Mouse (Mus musculus): ENCODE data around the gene E130208F15Rik. TPM values are rescaled to one million over a fixed set of nuclear protein-coding genes. Genes with fewer than 3 reads are reported as not detected.

E130208F15Rik gene
- polyA plus RNA-seq, 1 experiment, result 0.57 TPM

GRCm38 (mm10) chr7:30331887-30332286 is 10.3 kb downstream of the E130208F15Rik start:
- H3K4me3 ChIP-seq (replicated peaks; ENCODE audit: insufficient read depth, low read depth, low read length), result peak overlapping the region; percentile 71
- H3K4me1 ChIP-seq (ENCODE audit: control insufficient read depth, insufficient read depth, low read length), result peaks cover 30% of the 10 kb centered on the region
- H3K27ac ChIP-seq (ENCODE audit: insufficient read depth, low read length), result peak overlapping the region; percentile 75
- DNase-seq, result peak; percentile 91 to 98
- H3K27me3 ChIP-seq (ENCODE audit: control insufficient read depth, insufficient read depth, low read length), result no peaks in the 10 kb centered on the region
- TF ChIP-seq POLR2A (IDR thresholded peaks at IDR 0.05; ENCODE audit: borderline replicate concordance, insufficient read depth, low read length), result peak; percentile 90; the same call in 1 of the 2 replicates
- TF ChIP-seq CTCF (IDR thresholded peaks at IDR 0.05; ENCODE audit: borderline replicate concordance, insufficient read depth, low read depth, low read length), result peak; percentile 92
- WGBS, result 3% methylated on average over 13 of the region's 13 CpGs

GRCm38 (mm10) chr7:30332622-30333259 is 11.2 kb downstream of the E130208F15Rik start:
- Histone ChIP-seq H3K27me3 (ENCODE audit: control insufficient read depth, insufficient read depth, low read length) (no peaks in the 10 kb centered on the region), H3K27ac (ENCODE audit: insufficient read depth, low read length) (peak overlapping the region; percentile 75), H3K4me1 (ENCODE audit: control insufficient read depth, insufficient read depth, low read length) (peaks cover 31% of the 10 kb centered on the region), H3K4me3 (replicated peaks; ENCODE audit: insufficient read depth, low read depth, low read length) (peak overlapping the region; percentile 71)
- 12% methylated on average over 18 of the region's 18 CpGs for WGBS
- peak in 1 of 2 experiments; percentile 56 for DNase-seq
- TF ChIP-seq CTCF (IDR thresholded peaks at IDR 0.05; ENCODE audit: borderline replicate concordance, insufficient read depth, low read depth, low read length) (no peak; the same call in 1 of the 2 replicates), POLR2A (IDR thresholded peaks at IDR 0.05; ENCODE audit: borderline replicate concordance, insufficient read depth, low read length) (no peak)

DNA sequence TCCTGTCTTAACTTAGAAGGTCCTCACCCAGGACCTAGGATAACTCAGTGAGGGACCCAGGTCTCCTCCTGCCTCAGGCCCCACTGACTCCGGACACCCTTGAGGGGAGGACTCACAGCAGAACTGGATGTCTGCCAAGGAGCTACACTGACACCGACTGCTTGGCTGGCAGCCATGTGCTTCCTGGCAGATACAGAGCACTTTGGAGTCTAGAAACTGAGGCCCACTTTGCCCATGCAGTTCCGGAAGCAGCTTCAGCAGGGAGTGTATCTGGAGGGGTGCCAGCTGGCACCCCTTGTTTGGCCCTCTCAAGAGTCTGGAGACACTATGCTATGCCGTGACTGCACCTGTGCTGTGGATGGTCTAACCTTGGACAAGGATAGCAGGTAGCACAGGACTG is 11.9 kb downstream of the E130208F15Rik start:
- 3% methylated on average over 4 of the region's 4 CpGs for WGBS
- TF ChIP-seq CTCF (IDR thresholded peaks at IDR 0.05; ENCODE audit: borderline replicate concordance, insufficient read depth, low read depth, low read length), result no peak
- TF ChIP-seq POLR2A (IDR thresholded peaks at IDR 0.05; ENCODE audit: borderline replicate concordance, insufficient read depth, low read length), result no peak
- peak; percentile 87 to 90 for DNase-seq
- Histone ChIP-seq H3K27ac (ENCODE audit: insufficient read depth, low read length) (peak overlapping the region; percentile 77), H3K4me1 (ENCODE audit: control insufficient read depth, insufficient read depth, low read length) (peaks cover 32% of the 10 kb centered on the region), H3K4me3 (replicated peaks; ENCODE audit: insufficient read depth, low read depth, low read length) (no peak overlapping the region), H3K27me3 (ENCODE audit: control insufficient read depth, insufficient read depth, low read length) (no peaks in the 10 kb centered on the region)

GRCm38 (mm10) chr7:30334563-30334962 is 13.0 kb downstream of the E130208F15Rik start:
- no peak overlapping the region for H3K4me3 ChIP-seq (replicated peaks; ENCODE audit: insufficient read depth, low read depth, low read length)
- WGBS, result 48% methylated on average over 5 of the region's 5 CpGs
- H3K27ac ChIP-seq (ENCODE audit: insufficient read depth, low read length), result peak overlapping the region; percentile 77
- DNase-seq, result peak in 1 of 2 experiments; percentile 57
- TF ChIP-seq CTCF (IDR thresholded peaks at IDR 0.05; ENCODE audit: borderline replicate concordance, insufficient read depth, low read depth, low read length) (no peak), POLR2A (IDR thresholded peaks at IDR 0.05; ENCODE audit: borderline replicate concordance, insufficient read depth, low read length) (no peak)
- H3K27me3 ChIP-seq (ENCODE audit: control insufficient read depth, insufficient read depth, low read length), result no peaks in the 10 kb centered on the region
- peaks cover 42% of the 10 kb centered on the region for H3K4me1 ChIP-seq (ENCODE audit: control insufficient read depth, insufficient read depth, low read length)

GRCm38 (mm10) chr7:30335688-30336087 is 14.1 kb downstream of the E130208F15Rik start:
- DNase-seq, result no peak
- WGBS, result 34% methylated on average over 6 of the region's 6 CpGs
- Histone ChIP-seq H3K27ac (ENCODE audit: insufficient read depth, low read length) (no peak overlapping the region), H3K4me3 (replicated peaks; ENCODE audit: insufficient read depth, low read depth, low read length) (no peak overlapping the region), H3K4me1 (ENCODE audit: control insufficient read depth, insufficient read depth, low read length) (peaks cover 45% of the 10 kb centered on the region), H3K27me3 (ENCODE audit: control insufficient read depth, insufficient read depth, low read length) (no peaks in the 10 kb centered on the region)
- TF ChIP-seq CTCF (IDR thresholded peaks at IDR 0.05; ENCODE audit: borderline replicate concordance, insufficient read depth, low read depth, low read length) (no peak), POLR2A (IDR thresholded peaks at IDR 0.05; ENCODE audit: borderline replicate concordance, insufficient read depth, low read length) (no peak)

- 2% methylated on average over 9 of the region's 9 CpGs for WGBS
- peaks cover 45% of the 10 kb centered on the region for H3K4me1 ChIP-seq (ENCODE audit: control insufficient read depth, insufficient read depth, low read length)
- TF ChIP-seq POLR2A (IDR thresholded peaks at IDR 0.05; ENCODE audit: borderline replicate concordance, insufficient read depth, low read length) (0 out of 2 replicates have a peak, but pooled peaks have one; percentile 29), CTCF (IDR thresholded peaks at IDR 0.05; ENCODE audit: borderline replicate concordance, insufficient read depth, low read depth, low read length) (peak; percentile 98)
- no peaks in the 10 kb centered on the region for H3K27me3 ChIP-seq (ENCODE audit: control insufficient read depth, insufficient read depth, low read length)
- 0 out of 2 replicates have a peak overlapping the region, but pooled peaks have one; percentile 16 for H3K27ac ChIP-seq (ENCODE audit: insufficient read depth, low read length)
- peak overlapping the region; percentile 9 for H3K4me3 ChIP-seq (replicated peaks; ENCODE audit: insufficient read depth, low read depth, low read length)
- DNase-seq, result peak; percentile 89 to 93
Observed at GRCm38 (mm10) chr7:30336384-30336783, 14.8 kb downstream of the E130208F15Rik start.

GRCm38 (mm10) chr7:30339432-30340109 is 18.0 kb downstream of the E130208F15Rik start:
- peak; percentile 76 to 85 for DNase-seq
- peak overlapping the region; percentile 11; the same call in 1 of the 2 replicates for H3K27ac ChIP-seq (ENCODE audit: insufficient read depth, low read length)
- peaks cover 32% of the 10 kb centered on the region for H3K4me1 ChIP-seq (ENCODE audit: control insufficient read depth, insufficient read depth, low read length)
- WGBS, result 7% methylated on average over 5 of the region's 5 CpGs
- no peak overlapping the region for H3K4me3 ChIP-seq (replicated peaks; ENCODE audit: insufficient read depth, low read depth, low read length)
- H3K27me3 ChIP-seq (ENCODE audit: control insufficient read depth, insufficient read depth, low read length), result no peaks in the 10 kb centered on the region
- no peak for TF ChIP-seq POLR2A (IDR thresholded peaks at IDR 0.05; ENCODE audit: borderline replicate concordance, insufficient read depth, low read length)
- no peak for TF ChIP-seq CTCF (IDR thresholded peaks at IDR 0.05; ENCODE audit: borderline replicate concordance, insufficient read depth, low read depth, low read length)
